Mouse (Mus musculus): ENCODE results near the gene Fchsd2.

Fchsd2 gene

GRCm38 (mm10) chr7:101292086-101292485, 199.4 kb downstream of the Fchsd2 start:
- DNase-seq = no peak

- no peak for DNase-seq
These were observed 200.0 kb downstream of the Fchsd2 start for GRCm38 (mm10) chr7:101292696-101293095.

GRCm38 (mm10) chr7:101293138-101293537, 200.5 kb downstream of the Fchsd2 start:
- DNase-seq = no peak

- no peak for DNase-seq
These were observed 200.9 kb downstream of the Fchsd2 start for GRCm38 (mm10) chr7:101293611-101294010.

GRCm38 (mm10) chr7:101295438-101295837, 202.8 kb downstream of the Fchsd2 start:
- no peak for DNase-seq

GRCm38 (mm10) chr7:101296252-101297022, 203.8 kb downstream of the Fchsd2 start:
- DNase-seq = peak; percentile 93

DNA sequence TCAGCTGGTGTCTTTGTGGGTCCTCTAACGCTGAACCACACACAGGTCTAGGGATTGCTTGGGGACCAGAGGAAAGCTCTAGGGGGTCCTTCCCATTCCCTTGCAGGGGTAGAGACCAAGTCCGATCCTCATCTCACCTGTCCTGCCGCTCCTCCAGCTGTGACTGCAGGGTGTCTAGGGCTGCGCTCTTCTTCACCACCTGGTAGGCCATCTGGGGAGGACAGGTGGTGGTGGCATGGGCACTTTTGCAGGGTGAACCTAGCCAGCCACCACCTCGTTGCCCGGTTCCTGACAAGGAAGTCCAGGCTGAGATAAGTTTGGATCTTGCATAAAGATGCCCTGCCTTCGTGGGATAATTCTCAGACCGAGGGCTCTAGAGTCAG, 204.4 kb downstream of the Fchsd2 start:
- DNase-seq = no peak

GRCm38 (mm10) chr7:101298375-101298774, 205.7 kb downstream of the Fchsd2 start:
- no peak for DNase-seq

GRCm38 (mm10) chr7:101301361-101301880, 208.8 kb downstream of the Fchsd2 start:
- DNase-seq = no peak

DNA sequence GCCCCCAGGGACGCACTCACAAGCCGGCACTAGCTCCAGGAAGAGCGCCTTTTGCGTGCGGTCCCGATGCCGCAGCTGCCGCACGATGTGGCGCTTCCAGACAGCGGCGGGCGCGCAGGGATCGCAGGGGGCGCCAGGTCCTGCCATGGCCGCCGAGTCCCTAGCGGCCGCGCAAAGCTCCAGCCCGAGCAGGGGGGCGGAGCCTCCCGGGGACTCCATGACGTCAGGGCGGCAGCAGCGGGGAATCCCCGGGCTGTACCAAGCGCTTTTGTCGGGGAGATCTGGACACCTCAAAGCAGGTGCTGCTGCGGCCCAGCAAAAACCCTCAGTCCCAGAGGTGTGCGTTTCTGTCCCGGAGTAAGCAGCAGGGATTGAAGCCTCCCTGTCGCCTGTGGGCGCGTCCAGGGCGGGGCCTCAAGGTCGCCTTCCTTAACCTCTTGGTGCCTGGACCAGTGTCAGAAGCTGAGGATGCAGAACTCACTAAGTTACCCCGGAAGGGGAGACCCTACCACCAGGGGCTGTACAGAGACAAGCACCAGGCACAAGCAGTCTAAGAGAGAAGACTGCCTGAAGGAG, 209.3 kb downstream of the Fchsd2 start, which contains the start of gene Atg16l2:
Gene Atg16l2 (minus strand): TSS at position 371 of the 576 bp plus-strand sequence.
- DNase-seq = peak; percentile 95

DNA sequence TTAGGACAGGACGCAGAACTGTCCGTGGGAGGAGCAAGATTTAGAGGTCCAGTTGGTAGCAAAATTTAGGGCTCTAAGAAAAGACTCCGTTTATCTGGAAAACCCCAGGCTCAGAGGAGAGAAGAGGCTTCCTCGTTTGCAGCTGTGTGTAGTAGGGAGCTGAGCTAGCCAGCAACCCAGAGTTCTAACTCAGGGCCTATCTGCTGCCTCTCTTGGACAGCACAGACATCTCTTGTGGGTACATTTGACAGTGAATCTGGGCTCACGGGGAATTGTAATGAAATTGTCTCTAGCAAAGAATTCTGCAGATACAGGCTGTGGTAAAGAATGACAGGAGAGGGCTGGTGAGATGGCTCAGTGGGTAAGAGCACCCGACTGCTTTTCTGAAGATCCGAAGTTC, 210.0 kb downstream of the Fchsd2 start:
- DNase-seq = no peak

GRCm38 (mm10) chr7:101306841-101307240, 214.2 kb downstream of the Fchsd2 start:
- DNase-seq = no peak

GRCm38 (mm10) chr7:101309985-101310326, 217.3 kb downstream of the Fchsd2 start:
- DNase-seq = no peak

DNA sequence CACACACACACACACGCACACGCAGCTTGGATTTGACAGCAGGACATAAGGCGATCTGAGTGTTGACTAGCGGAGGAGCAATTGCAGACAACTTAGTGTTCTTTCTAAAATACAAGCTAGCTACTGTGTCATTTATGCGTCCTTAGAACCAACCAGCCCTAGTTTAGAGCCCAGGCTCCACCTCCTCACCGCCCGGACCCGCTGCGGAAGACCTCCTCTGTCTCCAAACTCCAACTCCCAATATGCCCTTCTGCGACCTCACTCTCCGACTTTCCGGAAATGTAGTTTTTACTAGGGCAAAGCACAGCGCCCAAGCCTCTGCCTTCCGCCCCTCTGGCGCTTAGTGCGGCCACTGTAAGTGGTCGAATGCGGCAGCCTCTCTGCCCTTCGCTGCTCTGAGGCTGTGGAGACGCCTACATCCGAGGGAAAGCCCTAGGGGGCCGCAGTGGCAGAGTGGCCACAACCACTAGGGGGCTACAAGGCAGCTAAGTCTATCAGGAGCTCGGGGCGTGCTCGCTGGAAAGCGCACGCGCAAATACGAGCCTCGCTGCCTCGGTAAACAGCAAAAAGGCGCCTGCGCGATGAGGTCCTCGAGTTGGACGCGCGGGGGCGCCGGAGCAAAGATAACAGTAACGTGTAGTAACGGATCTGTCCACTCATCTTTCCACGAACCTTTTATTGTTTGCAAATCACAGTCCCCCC, 217.8 kb downstream of the Fchsd2 start:
- peak; percentile 100 for DNase-seq

GRCm38 (mm10) chr7:101311061-101311460, 218.4 kb downstream of the Fchsd2 start:
- no peak for DNase-seq

GRCm38 (mm10) chr7:101313033-101313432, 220.4 kb downstream of the Fchsd2 start:
- DNase-seq = no peak

DNA sequence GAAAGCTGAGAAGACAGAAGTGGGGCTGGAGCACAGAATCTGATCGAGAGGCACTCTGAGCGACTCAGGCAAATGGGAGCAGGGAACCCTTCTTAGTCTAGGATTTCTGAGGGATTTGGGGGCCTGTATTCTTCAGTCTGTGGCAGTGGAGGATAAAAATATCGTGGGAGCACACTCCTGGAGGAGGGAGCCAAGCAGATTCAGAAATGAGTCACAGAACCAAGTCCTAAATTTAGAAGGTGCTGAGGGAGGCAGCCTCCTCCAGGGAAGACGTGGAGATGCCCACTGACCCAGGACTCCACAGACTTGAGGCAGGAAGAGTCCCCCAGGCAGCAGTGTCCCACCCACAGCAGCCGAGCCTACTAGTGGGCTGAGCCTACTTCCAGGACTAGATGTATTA, 221.7 kb downstream of the Fchsd2 start:
- DNase-seq = no peak

DNA sequence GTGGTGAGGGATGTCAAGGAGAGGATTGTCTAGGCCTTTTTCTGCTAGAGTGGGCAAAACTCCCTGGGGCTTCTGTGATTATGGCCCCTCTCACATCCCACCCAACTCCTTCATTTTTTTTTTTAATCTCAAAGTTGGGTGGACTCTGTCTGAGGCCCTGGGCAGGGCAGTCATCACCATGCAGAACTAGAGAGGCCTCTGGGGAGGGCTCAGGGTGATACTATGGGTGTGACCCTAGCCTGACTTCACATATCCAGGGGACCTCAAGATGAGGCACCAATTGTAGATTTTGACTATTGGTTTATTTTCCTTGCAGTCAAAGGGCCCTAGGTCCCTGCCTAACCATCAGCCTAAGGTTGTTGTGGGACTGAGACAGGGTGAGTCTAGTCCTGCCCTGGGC, 223.0 kb downstream of the Fchsd2 start:
- no peak for DNase-seq

GRCm38 (mm10) chr7:101316591-101317001, 223.9 kb downstream of the Fchsd2 start:
- no peak for DNase-seq

- no peak for DNase-seq
These were observed 224.4 kb downstream of the Fchsd2 start, which contains the start of gene Stard10 for GRCm38 (mm10) chr7:101317014-101317413. TSS of gene Stard10 (plus strand) at chr7:101317086.

DNA sequence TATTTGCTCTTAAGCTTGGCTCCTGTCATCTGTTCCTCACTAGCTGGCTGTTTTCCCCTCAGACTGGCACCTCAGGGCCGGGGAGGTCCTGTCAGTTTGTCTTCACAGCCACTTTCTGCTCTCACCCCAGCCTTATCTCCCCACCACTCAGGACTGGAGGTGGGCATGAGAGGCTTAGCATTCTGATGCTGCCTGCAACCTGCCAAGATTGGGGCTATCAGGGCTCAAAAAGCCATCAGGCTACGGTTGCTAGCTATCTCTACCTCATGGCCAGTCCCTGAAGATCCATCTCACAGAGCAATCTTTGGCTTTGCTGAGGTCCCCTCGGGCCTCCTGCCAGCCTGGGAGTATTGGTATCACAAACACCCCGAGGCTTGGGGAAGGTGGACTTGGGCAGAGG, 226.2 kb downstream of the Fchsd2 start:
- DNase-seq = no peak

- no peak for DNase-seq
These were observed 227.1 kb downstream of the Fchsd2 start for GRCm38 (mm10) chr7:101319796-101320195.

GRCm38 (mm10) chr7:101320399-101321217, 227.9 kb downstream of the Fchsd2 start:
- DNase-seq = peak; percentile 79
